Mouse (Mus musculus) E14TG2a.4 (cell line): ENCODE measurements at regions not wholly inside any gene's neighbourhood (a gene's known extent, or its start where the extent isn't known, plus 50 kb on each side); places are given as distances from the start of the nearest gene placed in this dataset.

Experiments
- CTCF ChIP-seq: conservative IDR thresholded peaks from 2 replicates; pipeline ENCODE4 v1.5.1; 2014; ENCODE audit warnings: low read length
- NANOG ChIP-seq: IDR thresholded peaks from 2 replicates; pipeline ENCODE4 v1.6.1; 2014; ENCODE audit warnings: borderline replicate concordance, low read length, mixed read lengths
- POU5F1 ChIP-seq: IDR thresholded peaks from 2 replicates; pipeline ENCODE4 v1.6.1; 2014; ENCODE audit warnings: low read length, borderline replicate concordance

DNA sequence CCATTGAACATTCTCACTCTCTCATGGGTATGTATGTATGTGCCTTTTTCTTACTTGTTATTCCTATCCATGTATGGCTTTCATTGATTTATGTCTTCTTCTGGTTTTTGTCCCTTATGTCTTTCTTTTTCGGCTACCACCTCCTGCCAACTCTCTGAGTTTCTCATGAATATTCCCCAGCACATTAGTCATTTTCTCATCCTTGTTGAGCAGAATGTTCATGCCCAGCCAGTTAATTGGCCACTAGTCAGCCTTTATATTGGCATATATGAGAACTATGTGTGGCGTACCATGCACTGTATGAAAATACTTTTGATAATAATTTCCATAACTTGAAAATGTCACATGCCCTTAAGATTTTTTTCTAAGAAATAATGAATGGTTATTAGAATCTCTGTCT, 56.8 kb upstream of the Galnt13 start:
- no peak for TF ChIP-seq CTCF
- no peak for TF ChIP-seq POU5F1
- TF ChIP-seq NANOG, result no peak
